Mouse (Mus musculus) ES-E14 (cell line): ENCODE data around the gene Ly6g6f.

Source experiments
- CHD2 ChIP-seq: IDR thresholded peaks from 2 replicates; pipeline ENCODE4 v1.6.1; 2014; ENCODE audit warnings: mild to moderate bottlenecking, low read depth, low read length, inconsistent platforms
- MAFK ChIP-seq: IDR thresholded peaks from 2 replicates; pipeline ENCODE4 v1.6.1; 2014; ENCODE audit warnings: mild to moderate bottlenecking, low read depth, low read length, inconsistent platforms; ENCODE audit not compliant: insufficient read depth
- ZNF384 ChIP-seq: IDR thresholded peaks from 2 replicates; pipeline ENCODE4 v1.6.1; 2012; ENCODE audit warnings: low read depth, low read length, inconsistent platforms

DNA sequence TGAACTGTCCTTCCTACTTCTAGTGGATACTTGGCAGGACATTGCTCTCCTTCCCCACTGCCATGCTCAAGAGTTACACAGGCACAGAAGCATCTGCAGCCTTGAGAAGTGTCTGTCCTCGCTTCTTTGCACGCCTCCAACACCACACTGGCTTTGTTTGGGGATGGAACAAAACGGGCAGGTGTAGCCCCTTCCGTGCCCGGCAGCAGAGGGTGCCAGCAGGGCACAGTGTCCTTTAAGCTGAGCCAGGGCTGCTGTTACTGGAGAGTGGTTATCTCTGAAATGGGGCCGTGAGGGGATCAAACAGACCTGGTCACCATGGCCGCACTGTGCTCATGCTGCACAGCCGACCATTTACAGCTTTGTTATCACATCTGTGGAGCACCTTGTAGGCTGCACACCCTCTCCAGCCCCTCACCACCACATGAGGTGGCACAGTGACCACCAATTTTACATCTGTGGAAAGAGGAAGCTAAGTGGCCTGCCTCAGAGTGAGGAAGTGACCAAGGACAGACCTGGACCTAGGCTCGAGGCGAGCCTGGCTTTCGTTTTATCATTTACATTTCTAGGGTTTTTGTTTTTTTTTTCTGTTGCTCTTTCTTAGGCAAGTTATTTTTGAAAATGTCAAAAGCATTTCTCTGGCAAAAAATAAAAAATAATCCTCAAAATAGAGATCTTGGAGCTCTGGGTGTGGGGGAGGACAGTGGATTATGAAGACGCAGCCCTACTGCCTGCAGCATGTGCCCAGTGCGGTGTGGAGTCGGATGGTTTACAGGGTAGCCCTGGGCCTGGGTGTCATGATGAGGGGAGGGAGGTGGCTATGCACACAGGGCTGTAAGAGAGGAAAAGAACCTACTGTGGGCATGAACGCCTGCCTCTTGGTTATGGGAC is 9.3 kb upstream of the Ly6g6f start:
- TF ChIP-seq CHD2 = no peak
- TF ChIP-seq MAFK = no peak
- no peak for TF ChIP-seq ZNF384
